Mouse (Mus musculus): Measurements from ENCODE around the gene Akap5. TPM values are rescaled to one million over a fixed set of nuclear protein-coding genes. Genes with fewer than 3 reads are reported as not detected.

Akap5 gene
- polyA plus RNA-seq, 1 experiment from 2014 or later, result 5.2 TPM

Other genes with a start within 250 kb of the Akap5 start
- gene Esr2, start 147.6 kb upstream of the Akap5 start, polyA plus RNA-seq (2014; fragmentation: Nextera tagmentation; extraction: Ambion mirVana), result 0.05 and 0.31 TPM in 2 replicates
- gene Tex21, start 78.1 kb upstream of the Akap5 start, polyA plus RNA-seq (2014; fragmentation: Nextera tagmentation; extraction: Ambion mirVana), result not detected in 2 replicates
- 80.2 and 80.8 TPM in 2 replicates for gene Mthfd1, start 69.6 kb upstream of the Akap5 start, polyA plus RNA-seq (2014; fragmentation: Nextera tagmentation; extraction: Ambion mirVana)
- gene Zbtb25, start 44.7 kb downstream of the Akap5 start, polyA plus RNA-seq (2014; fragmentation: Nextera tagmentation; extraction: Ambion mirVana), result 19.8 and 23.0 TPM in 2 replicates
- gene Zbtb1, start 45.4 kb downstream of the Akap5 start, polyA plus RNA-seq (2014; fragmentation: Nextera tagmentation; extraction: Ambion mirVana), result 8.2 and 8.8 TPM in 2 replicates
- gene Hspa2, start 79.3 kb downstream of the Akap5 start, polyA plus RNA-seq (2014; fragmentation: Nextera tagmentation; extraction: Ambion mirVana), result 4.4 and 4.5 TPM in 2 replicates
- 0.35 and 0.56 TPM in 2 replicates for gene Ppp1r36, start 92.6 kb downstream of the Akap5 start, polyA plus RNA-seq (2014; fragmentation: Nextera tagmentation; extraction: Ambion mirVana)
- gene Plekhg3, start 206.0 kb downstream of the Akap5 start, polyA plus RNA-seq (2014; fragmentation: Nextera tagmentation; extraction: Ambion mirVana), result 1.0 and 1.3 TPM in 2 replicates